Mouse (Mus musculus): ENCODE data around the gene Lipa. TPM values are rescaled to one million over a fixed set of nuclear protein-coding genes. Genes with fewer than 3 reads are reported as not detected.

Gene Lipa
- total RNA-seq, 2 experiments from 2014 or later = 17.5 to 19.7 TPM

DNA sequence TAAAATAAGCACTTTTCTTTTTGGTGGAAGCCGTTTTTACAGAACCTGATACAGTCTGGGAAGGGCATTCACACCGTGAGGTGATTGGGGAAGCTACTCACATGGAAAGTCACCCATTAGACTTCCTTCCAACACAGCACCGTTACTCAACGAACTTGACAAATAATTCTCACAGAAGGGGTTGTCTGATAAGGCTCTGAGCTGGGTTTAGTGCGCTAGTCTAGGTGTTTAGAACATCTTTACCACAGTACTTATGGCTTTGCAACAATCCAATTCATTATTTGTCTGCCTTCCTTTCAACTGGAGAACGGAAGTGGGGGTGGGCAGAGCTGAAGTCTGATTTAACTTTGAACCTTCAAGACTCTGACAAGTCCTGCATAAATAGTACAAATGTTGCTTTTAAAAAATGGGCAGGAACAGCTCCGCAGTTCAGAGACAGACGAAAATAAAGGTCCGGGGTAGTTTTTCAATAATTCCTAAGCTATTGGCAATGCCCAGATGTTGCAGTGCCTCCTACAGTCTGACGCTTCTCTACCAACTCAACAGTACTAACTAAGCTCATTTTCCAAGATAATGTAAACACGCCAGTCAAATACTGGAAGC, 852 bp downstream of the Lipa start:
- intact Hi-C loops (cut with DNase I) = no loop called here
- no peak for DNase-seq (ENCODE audit: low spot score in 2 of 2)

DNA sequence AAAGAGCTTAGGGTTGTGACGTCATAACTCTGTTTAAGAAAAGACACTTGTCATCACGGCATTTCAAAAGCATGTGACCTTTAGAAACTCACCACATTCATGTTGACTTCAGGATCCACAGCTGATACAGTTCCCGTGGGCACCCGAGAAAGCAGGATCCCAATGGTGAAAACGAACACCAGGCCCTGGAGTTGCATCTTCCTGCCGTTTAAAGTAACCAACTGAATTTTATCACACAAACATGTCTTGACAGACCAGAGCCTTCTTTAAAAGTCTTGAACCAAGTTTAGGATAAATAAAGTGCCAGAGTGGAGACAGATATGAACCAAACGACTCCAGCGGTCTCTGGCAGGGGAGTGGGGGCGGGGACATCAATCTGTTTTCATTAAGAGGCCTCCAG, 2.6 kb downstream of the Lipa start:
- intact Hi-C loops (cut with DNase I) = no loop called here
- DNase-seq (ENCODE audit: low spot score in 2 of 2) = no peak

DNA sequence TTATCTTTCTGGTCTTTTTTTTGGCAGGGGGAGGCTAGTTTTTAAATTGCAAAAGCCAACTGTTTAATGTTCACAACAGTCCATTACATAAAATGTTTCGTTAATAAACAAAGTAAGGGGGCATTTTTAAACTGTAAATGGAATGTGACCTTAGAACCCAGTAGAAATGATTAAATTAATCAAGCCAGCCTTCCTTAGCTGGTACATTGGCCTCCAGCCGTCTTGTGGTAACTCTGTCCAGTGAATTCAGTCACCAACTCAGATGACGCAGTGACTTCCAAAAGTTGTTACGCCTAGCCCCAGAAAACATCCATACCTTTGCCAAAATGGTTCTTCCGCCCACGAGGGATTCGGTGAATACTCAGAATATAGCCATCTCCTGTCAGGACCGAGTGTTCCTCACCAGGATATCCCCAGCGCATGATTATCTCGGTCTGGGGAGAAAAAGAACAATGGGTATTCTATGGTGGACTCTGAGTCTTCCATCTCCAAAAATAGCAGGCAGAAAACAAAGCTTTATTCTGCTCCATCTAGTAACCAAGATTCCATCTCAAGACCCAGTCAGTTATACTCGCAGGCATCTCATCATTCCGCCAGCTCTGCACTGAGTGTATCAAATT, 4.1 kb downstream of the Lipa start:
- intact Hi-C loops (cut with DNase I) = no loop called here
- no peak for DNase-seq (ENCODE audit: low spot score in 2 of 2)

DNA sequence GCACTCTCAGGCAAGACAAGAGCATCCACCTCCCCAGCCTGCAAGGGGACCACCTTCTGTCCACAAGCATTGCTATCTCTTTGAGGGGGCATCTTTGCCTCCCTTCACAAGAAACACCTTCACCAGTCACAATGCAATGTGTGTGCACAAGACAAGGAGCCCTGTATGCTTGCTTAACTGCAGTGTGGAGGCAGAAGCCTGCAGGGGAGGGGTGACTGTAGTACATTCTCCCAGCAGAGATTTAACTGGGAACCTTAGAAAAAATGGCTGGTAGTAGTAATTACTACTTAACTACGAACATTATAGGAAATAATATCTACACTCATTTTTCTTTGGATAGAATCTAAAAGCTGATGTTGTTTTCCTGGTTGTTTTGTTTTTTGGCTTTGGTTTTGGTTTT, 5.3 kb downstream of the Lipa start:
- no peak for DNase-seq (ENCODE audit: low spot score in 2 of 2)
- intact Hi-C loops (cut with DNase I) = no loop called here

DNA sequence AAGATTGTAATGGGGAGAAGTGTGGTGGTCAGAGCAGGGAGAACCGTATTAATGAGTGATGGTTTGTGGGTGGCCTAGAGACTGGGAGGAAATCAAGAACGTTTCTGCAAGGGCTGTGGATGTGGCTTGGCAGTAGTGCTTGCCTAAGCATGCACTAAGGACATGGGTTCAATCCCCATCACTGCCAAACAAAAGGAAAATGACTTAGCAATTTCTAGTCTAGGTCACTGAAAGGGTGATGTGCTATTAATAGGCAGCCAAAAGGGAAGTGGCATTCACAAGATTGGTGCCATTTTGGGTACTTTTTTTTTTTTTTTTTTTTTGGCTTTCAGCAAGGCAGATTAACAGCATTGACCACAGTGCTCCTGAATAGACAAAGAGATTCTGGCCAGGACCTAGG, 5.9 kb downstream of the Lipa start:
- intact Hi-C loops (cut with DNase I) = no loop called here
- no peak for DNase-seq (ENCODE audit: low spot score in 2 of 2)

DNA sequence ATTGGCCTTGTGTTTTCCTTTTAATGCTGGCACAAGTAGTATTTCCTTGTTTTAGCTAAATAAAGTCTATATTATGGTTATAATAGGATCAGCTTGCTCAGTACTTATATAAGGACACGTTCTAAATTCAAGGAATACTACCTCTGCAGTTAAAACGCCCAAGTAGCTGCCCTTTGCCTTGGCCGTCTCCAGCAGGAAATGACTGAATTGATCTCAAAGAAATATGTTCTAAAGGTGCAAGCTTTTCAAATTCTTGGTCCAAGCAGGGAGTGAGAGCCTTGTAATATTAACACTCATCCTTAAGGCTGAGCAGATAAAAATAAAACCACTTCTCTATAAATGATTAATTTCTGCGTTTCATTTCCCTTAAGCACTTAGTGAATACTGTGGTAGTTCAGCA, 7.2 kb downstream of the Lipa start:
- intact Hi-C loops (cut with DNase I) = no loop called here
- no peak for DNase-seq (ENCODE audit: low spot score in 2 of 2)

DNA sequence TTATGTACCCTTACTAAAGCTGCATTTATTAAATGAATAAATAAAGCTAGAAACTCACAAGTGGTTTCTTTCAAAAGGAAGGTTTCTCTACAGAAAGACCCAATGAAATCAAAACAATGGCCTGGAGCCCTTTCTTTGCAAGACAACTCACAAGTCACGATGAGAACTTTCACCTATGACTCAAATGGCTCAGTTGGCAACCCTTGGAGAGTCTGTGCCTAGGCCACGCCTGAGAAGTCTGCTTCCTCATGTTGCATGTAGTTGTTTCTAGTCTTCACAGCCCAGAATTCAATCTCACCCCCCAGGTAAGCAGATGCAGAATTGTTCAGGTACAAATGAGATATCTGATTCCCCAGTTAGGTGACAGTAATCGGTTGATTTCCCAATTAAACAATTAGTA, 7.6 kb downstream of the Lipa start:
- intact Hi-C loops (cut with DNase I) = no loop called here
- DNase-seq (ENCODE audit: low spot score in 2 of 2) = no peak

DNA sequence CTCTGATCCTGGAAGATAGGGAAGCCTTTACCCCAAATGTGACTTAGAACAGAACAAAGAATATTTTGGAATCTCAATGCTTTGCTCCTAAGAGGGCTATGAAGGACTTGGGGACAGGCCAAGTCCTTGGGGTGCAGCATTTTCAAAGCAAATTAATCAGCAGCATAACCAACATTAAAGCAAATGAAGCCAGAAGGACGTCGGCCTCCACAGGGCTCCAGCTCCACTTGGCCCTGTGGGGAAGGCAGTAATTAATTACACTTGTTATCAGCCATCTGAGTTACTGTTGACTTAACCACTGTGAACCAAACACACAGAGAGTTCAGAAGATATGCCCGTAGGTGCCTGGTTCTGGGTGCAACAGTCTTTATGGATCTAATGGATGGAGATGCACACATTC, 8.5 kb downstream of the Lipa start:
- no peak for DNase-seq (ENCODE audit: low spot score in 2 of 2)
- intact Hi-C loops (cut with DNase I) = no loop called here

DNA sequence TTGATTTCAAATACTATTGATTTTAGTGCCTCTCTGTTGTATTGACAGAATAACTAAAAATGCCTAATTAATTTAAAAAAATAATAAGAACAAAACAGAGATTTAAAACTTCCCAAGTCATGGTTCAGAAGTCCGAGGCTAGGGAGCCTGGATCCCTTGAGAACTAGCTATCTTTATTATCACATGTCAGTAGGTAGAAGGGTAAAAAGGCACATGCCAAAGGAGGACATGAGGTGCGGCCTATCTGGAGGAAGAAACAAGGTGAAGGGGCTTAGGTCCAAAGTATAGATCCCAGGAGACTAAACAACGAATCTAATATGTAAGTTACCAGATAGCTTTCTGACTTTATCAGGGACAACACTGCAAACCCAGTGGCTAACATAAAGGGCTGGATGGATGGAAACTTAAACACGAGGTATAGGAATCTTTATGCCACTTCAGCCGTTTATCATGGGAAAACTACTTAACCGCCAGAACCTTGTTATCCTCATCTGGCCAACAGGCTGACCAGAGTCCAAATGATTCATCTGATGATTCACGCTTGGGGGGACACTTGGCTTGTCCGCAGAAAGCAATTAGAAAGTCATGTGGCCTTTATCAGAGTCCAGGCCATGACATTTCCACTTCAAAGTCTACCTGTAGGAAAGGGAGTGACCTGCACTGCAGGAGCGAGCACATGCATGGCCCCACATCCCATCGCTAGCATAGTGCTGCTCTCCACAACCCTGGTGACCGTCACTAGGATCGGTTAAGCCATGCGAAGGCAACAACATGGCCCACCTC, 9.3 kb downstream of the Lipa start:
- intact Hi-C loops (cut with DNase I) = no loop called here
- no peak for DNase-seq (ENCODE audit: low spot score in 2 of 2)

DNA sequence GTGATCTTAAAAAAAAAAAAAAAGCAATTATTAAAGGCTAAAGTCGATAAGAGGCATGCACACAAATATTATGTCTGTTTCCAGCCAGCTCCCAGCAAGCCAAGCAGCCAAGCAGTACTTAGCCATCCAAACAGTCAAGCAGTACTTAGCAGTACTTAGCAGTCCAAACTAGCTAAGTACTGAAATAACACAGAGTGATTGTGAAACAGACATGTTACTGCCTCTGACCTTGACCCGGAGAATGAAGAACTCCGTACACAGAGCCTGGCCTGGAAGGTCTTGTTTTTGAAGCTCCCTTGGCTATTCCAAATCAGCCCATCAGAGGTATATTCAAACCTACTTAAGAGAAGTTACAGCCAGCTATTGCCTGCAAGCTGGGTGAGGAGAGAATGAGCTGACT, 10.1 kb downstream of the Lipa start:
- no peak for DNase-seq (ENCODE audit: low spot score in 2 of 2)
- intact Hi-C loops (cut with DNase I) = no loop called here

DNA sequence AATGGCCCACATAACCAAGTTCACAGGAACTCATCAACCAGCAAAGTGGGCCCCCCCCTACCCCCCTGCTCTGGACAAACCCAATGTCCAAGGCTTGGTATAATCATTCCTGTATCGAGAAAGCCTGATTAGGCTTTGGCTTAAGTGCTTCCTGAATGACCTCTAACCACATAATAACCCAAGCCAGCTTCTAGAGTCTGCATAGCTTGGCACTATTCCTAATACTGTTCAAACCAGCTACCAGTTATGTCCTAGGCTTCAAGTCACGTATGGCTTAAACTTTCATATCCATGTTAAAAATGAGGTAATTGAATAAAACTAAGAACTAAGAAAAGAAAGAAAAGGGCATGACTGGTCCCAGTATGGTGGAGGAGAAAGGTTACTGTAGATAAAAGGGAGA, 10.9 kb downstream of the Lipa start:
- no peak for DNase-seq (ENCODE audit: low spot score in 2 of 2)
- intact Hi-C loops (cut with DNase I) = no loop called here

DNA sequence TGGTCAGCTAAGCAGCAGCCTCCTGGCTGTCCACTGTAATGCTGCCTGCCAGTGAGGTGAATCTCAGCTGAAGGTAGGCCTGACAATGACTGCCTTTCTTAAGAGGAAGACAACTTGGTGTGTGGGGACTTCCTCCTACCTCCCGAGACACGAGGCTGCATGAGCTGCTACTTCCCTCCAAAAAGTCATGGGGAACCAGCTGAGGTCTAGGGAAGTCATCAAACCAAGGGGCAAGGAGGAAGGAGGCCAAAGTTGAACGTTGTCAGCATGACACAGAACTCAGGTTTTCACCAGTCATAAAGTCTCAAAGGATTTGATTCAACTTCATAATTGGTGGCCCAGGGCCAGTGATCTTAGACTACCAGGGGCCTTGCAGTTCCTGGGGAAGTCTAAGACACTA, 11.6 kb downstream of the Lipa start:
- intact Hi-C loops (cut with DNase I) = no loop called here
- DNase-seq (ENCODE audit: low spot score in 2 of 2) = no peak

DNA sequence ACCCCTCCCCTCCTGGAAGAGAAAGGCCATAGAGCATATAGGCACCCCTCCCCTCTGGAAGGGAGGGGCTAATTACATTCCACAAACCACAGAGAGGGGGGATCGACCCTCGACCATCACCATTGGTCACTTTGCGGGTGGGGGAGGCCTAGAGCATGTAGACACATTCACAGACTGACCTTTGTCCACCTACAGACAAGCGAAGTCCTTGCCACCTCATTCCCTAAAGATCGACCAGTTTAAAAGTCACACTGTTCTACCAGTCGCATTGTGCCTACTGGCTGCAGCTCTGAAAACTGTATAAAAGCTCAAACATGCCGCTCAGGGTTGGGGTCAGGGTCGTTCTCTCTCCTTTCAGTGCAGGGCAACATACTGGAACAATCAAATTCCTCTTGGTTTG, 15.7 kb downstream of the Lipa start:
- intact Hi-C loops (cut with DNase I) = no loop called here
- DNase-seq (ENCODE audit: low spot score in 2 of 2) = no peak

DNA sequence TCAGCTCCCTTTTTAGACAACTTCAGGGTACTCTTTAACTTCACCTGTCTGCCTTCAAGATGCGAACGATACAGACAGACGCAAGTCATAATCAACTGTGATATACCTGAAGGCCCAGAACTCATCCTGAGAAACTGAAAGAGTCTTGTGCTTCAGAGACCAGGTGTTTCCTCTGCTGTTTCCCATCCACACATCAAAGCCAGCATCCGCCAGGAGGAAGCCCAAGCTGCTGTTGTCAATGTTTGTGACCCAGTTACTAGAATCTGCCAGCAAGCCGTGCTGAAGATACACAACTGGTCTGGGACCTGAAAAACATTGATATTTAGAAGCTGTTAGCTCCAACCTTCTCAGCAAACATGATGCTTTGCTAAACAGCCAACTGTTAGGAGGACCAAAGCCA, 16.6 kb downstream of the Lipa start:
- no peak for DNase-seq (ENCODE audit: low spot score in 2 of 2)
- intact Hi-C loops (cut with DNase I) = no loop called here

DNA sequence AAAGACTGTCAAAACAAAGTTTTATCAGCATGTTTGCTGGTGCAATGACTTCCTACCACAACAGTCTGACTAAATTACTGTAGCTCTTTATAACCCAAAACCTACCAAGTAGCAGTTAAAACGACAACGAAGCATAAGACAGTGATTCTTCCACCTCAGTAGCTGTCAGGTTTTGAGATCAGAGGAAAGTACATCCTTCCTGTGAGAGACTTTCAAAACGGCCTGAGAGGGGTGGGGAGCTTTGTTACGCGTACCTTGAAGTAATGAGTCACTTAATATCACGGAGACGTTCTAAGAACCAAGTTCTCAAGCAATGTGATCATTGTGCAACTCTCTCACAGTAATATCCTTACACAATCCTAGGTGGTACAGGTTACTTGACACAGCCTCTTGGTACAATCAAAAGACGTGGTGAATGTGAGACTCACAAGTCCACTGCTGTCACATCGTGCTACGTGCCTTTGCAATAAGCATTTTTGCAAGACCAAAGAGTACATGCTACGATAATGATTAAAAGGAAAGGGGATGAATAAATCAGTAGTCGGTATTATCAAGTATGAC, 22.0 kb downstream of the Lipa start:
- intact Hi-C loops (cut with DNase I) = no loop called here
- DNase-seq (ENCODE audit: low spot score in 2 of 2) = no peak

DNA sequence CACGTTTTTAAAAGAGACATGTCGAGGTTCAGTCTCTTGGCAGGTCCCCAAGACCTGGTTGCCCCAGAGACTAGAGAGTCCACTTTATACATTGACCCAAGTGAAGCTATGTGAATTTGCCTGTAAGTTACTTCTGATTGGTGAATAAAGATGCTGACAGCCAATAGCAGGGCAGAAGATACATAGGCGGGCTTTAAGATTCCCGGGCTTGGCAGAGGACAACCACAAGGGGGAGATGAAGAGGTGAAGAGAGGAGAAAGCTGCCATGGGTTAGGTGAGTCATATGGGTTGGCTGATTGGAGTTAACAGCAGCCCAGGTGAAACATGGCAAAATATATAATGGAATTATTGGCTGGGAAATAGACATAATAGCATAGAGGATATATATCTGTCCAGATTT, 26.5 kb downstream of the Lipa start:
- DNase-seq (ENCODE audit: low spot score in 2 of 2) = peak; percentile 30 to 61
- intact Hi-C loops (cut with DNase I) = loop anchor here (2.0 to 5.0 kb wide), 2 partner anchors 50 to 137 kb away; partner anchors contain the start of gene Ifit2

DNA sequence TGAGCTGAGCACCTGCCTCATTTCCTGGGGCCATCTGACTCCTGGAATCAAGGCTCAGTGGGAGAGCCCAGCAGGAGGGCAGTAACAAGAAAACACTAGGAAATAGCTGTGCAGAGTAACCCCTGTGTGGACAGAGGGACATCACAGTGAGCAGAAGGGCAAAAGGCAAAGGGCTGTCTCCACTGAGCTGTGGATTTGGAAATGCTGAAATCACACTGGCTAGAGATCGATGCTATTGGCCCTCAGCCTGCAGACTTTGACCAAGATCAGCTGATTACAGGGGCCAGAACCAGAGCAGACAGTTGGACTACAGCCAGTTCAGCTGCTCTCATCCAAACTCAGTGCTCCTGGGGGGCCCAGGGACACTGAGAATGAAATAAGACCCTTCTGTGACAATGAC, 30.9 kb downstream of the Lipa start:
- no peak for DNase-seq (ENCODE audit: low spot score in 2 of 2)
- intact Hi-C loops (cut with DNase I) = no loop called here

DNA sequence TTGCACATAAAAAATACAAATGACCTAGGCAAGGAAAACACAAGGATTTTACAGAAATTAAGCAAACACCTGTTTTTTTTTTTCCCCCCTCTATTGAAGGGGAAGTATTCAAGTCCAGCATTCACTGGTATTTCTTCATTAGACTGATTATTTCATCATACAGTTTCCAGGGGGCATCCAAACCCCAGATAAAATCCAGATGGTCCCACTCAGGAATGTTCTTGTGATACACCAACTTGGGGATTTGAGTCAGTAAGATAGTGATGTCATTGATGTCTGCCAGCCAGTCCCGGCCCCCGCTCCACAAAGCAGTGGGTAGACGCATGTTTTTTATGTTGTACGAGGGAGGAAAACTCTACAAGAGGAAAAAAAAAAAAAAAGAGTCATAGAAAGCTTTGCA, 33.4 kb downstream of the Lipa start:
- peak in 1 of 2 experiments; percentile 10 for DNase-seq (ENCODE audit: low spot score in 2 of 2)
- intact Hi-C loops (cut with DNase I) = no loop called here

DNA sequence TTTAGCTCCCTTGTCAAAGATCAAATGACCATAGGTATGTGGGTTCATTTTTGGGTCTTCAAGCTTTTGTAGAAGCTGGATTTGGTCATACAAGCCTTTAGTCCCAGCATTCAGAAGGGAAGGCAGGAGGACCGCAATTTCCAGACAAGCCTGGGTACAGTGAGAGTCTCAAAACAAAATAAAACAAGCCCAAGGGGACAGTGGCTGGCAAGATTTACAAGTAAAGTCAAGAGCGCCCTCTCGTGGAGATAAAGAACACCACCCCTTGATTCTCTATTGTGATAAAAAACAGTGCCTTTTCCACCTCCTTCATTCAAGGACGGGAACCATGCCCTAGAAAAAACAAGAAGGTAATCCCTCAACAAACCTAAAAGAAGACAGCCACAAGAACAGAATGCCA, 43.7 kb downstream of the Lipa start:
- DNase-seq (ENCODE audit: low spot score in 2 of 2) = peak in 1 of 2 experiments; percentile 27
- intact Hi-C loops (cut with DNase I) = loop anchor here (1.0 kb wide), 1 partner anchor 149 kb away; no protein-coding TSS in a partner anchor
